Mouse (Mus musculus) inflammation-experienced regulatory T-cells (primary cell): ENCODE results near the gene Olfr1385. TPM values are rescaled to one million over a fixed set of nuclear protein-coding genes. Genes with fewer than 3 reads are reported as not detected.

Experiments
- polyA plus RNA-seq, 2 experiments: library from polyadenylated mRNA; unstranded; fragments of 100-300 nt; shearing (Covaris generic); gene quantifications; one replicate each; pipeline ENCODE4 v1.2.1; 2017

Gene Olfr1385
- polyA plus RNA-seq = under 1 TPM; 0.12 to 0.84 TPM

DNA sequence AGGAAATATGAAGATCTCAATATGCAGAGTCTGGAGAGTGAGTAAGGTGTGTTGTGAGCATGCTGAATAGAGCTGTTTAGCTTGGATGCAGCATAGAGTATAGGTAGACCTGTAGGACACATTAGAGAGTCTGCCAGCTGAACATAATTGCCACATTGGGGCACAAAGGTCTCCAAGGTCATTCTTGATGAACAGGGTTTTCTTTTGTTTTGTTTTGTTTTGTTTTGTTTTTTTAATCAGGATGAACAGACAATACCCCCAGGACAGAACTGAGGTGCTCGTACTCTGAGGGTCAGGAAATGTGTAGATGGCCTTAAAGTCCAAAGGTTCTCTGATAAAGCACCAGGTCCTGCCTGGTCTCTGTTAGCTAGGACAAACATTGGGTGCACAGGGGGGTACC, at the start of gene Olfr1385:
TSS of gene Olfr1385 (plus strand) at position 301 of the 400 bp plus-strand sequence.

DNA sequence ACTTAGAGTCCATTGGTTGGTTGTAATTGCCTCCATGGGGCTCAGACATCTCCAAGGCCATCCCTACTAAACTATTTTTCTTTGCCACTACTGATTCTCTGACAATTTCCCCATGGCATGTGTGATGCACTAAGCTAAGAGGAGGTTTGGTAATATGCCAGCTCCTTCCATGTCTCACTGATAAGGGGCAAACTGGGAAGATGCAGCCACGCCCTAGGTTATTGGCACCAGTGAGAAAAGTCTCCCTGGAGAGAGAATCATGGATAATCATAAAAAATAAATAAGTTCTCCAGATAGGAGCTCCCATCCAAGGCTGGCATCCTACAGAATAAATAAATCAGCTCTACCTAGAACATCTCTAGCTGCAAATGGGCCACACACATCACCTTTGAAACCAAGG, 33.8 kb upstream of the Olfr1385 start, which contains the start of gene Olfr1387:
TSS of gene Olfr1387 (plus strand) at position 301 of the 400 bp plus-strand sequence.

DNA sequence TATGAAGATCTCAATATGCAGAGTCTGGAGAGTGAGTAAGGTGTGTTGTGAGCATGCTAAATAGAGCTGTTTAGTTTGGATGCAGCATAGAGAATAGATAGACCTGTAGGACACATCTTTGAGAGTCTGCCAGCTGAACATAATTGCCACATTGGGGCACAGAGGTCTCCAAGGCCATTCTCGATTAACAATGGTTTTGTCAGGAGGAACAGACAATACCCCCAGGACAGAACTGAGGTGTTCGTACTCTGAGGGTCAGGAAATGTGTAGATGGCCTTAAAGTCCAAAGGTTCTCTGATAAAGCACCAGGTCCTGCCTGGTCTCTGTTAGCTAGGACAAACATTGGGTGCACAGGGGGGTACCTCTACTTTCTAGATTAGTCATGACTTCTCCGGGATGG, 24.1 kb upstream of the Olfr1385 start, which contains the start of gene Olfr1386:
TSS of gene Olfr1386 (plus strand) at position 301 of the 400 bp plus-strand sequence.

GRCm38 (mm10) chr11:49519348-49519747, 30.5 kb downstream of the Olfr1385 start, which contains the start of gene Olfr1383:
Olfr1383 (plus strand) TSS chr11:49519648.

GRCm38 (mm10) chr11:49527947-49528346, 39.1 kb downstream of the Olfr1385 start, which contains the start of gene Olfr1382:
Olfr1382 (plus strand) TSS chr11:49528247.

GRCm38 (mm10) chr11:49543149-49543548, 54.3 kb downstream of the Olfr1385 start, which contains the start of gene Olfr1381:
Olfr1381 (plus strand) TSS chr11:49543449.

Other genes with a start within 250 kb of the Olfr1385 start
- 100 to 1,000 TPM in 1 of 2 experiments, 10 to 100 TPM in 1; 98.9 to 109 TPM for gene Mgat1, start 244.9 kb upstream of the Olfr1385 start, polyA plus RNA-seq
- gene Olfr1393, start 210.8 kb upstream of the Olfr1385 start, polyA plus RNA-seq = not detected
- under 1 TPM in 1 of 2 experiments, not detected in 1; 0.71 TPM for gene Olfr1392, start 203.8 kb upstream of the Olfr1385 start, polyA plus RNA-seq
- not detected for gene Olfr10, start 184.3 kb upstream of the Olfr1385 start, polyA plus RNA-seq
- gene Olfr1391, start 166.3 kb upstream of the Olfr1385 start, polyA plus RNA-seq = not detected
- under 1 TPM in 1 of 2 experiments, not detected in 1; 0.61 TPM for gene Olfr1390, start 153.9 kb upstream of the Olfr1385 start, polyA plus RNA-seq
- gene Olfr1389, start 66.0 kb upstream of the Olfr1385 start, polyA plus RNA-seq = 1 to 10 TPM in 1 of 2 experiments, not detected in 1; 1.2 TPM
- under 1 TPM in 1 of 2 experiments, not detected in 1; 0.31 TPM for gene Olfr1388, start 52.4 kb upstream of the Olfr1385 start, polyA plus RNA-seq
- gene Olfr1387, start 33.7 kb upstream of the Olfr1385 start, polyA plus RNA-seq = under 1 TPM in 1 of 2 experiments, not detected in 1; 0.28 TPM
- gene Olfr1386, start 24.0 kb upstream of the Olfr1385 start, polyA plus RNA-seq = under 1 TPM in 1 of 2 experiments, not detected in 1; 0.46 TPM
- gene Olfr1384, start 17.7 kb downstream of the Olfr1385 start, polyA plus RNA-seq = under 1 TPM in 1 of 2 experiments, not detected in 1; 0.27 TPM
- gene Olfr1383, start 30.6 kb downstream of the Olfr1385 start, polyA plus RNA-seq = not detected
- gene Olfr1382, start 39.2 kb downstream of the Olfr1385 start, polyA plus RNA-seq = under 1 TPM in 1 of 2 experiments, not detected in 1; 0.09 TPM
- gene Olfr1381, start 54.4 kb downstream of the Olfr1385 start, polyA plus RNA-seq = under 1 TPM in 1 of 2 experiments, not detected in 1; 0.22 TPM
- gene Olfr1380, start 67.8 kb downstream of the Olfr1385 start, polyA plus RNA-seq = under 1 TPM in 1 of 2 experiments, not detected in 1; 0.18 TPM
- gene Flt4, start 120.2 kb downstream of the Olfr1385 start, polyA plus RNA-seq = under 1 TPM in 1 of 2 experiments, not detected in 1; 0.20 TPM
- gene Scgb3a1, start 174.5 kb downstream of the Olfr1385 start, polyA plus RNA-seq = not detected
- gene Cnot6, start 223.7 kb downstream of the Olfr1385 start, polyA plus RNA-seq = 10 to 100 TPM; 63.4 to 75.4 TPM